Mouse (Mus musculus) neural tube, embryonic 11.5 days (tissue): Measurements from ENCODE around the gene Pdlim5. TPM values are rescaled to one million over a fixed set of nuclear protein-coding genes. Genes with fewer than 3 reads are reported as not detected.
"Not testable (repeated sequence)": the region's sequence is repeated elsewhere in the genome, so short reads cannot be mapped to it uniquely, and the experiment has no call there.

Experiments used
- ATAC-seq: fragments of 200-750 bp; cut with Nextera tagmentation; 2 replicates; pipeline ENCODE4 v1.8.0; 2017; ENCODE audit warnings: moderate number of reproducible peaks, mild to moderate bottlenecking, moderate TSS enrichment, moderate library complexity; ENCODE audit not compliant: insufficient read depth, low FRiP score, low TSS enrichment
- DNase-seq: peaks from one replicate; pipeline ENCODE4 v3.0.0-alpha.2; 2015; ENCODE audit warnings: low spot score
- H3K27ac ChIP-seq: fragments of 300-500 bp; sonication (generic); 2 replicates; pipeline ENCODE4 v1.5.1; 2014; ENCODE audit warnings: low read depth, mild to moderate bottlenecking, low read length
- H3K27me3 ChIP-seq: fragments of 300-500 bp; sonication (generic); 2 replicates; pipeline ENCODE4 v1.6.1; 2014; ENCODE audit warnings: mild to moderate bottlenecking, low read length, mixed read lengths; ENCODE audit not compliant: control insufficient read depth, insufficient read depth
- H3K36me3 ChIP-seq: fragments of 300-500 bp; sonication (generic); 2 replicates; pipeline ENCODE4 v1.6.1; 2014; ENCODE audit warnings: mild to moderate bottlenecking, low read length, moderate library complexity, mixed read lengths; ENCODE audit not compliant: control insufficient read depth, insufficient read depth
- H3K4me1 ChIP-seq: fragments of 300-500 bp; sonication (generic); 2 replicates; pipeline ENCODE4 v1.6.1; 2014; ENCODE audit warnings: low read length, mixed read lengths; ENCODE audit not compliant: control insufficient read depth, insufficient read depth
- H3K4me2 ChIP-seq: fragments of 300-500 bp; sonication (generic); 2 replicates; pipeline ENCODE4 v1.6.1; 2014; ENCODE audit warnings: low read depth, mild to moderate bottlenecking, moderate library complexity
- H3K4me3 ChIP-seq: fragments of 300-500 bp; sonication (generic); 2 replicates; pipeline ENCODE4 v1.5.1; 2014; ENCODE audit warnings: low read depth, low read length
- H3K9ac ChIP-seq: fragments of 300-500 bp; sonication (generic); 2 replicates; pipeline ENCODE4 v1.6.1; 2014; ENCODE audit warnings: mild to moderate bottlenecking, low read length
- H3K9me3 ChIP-seq: fragments of 300-500 bp; sonication (generic); 2 replicates; pipeline ENCODE4 v1.6.1; 2016; ENCODE audit warnings: low read length; ENCODE audit not compliant: control insufficient read depth
- whole genome bisulfite sequencing: fragments of 180-500 bp; shearing (Covaris S2); extraction: QIAGEN DNeasy Blood & Tissue Kit; methylation state at CpG from one replicate; pipeline ENCODE4 v1.1.7; 2014; 5-methylcytosine and 5-hydroxymethylcytosine counted together
- polyA plus RNA-seq: library from polyadenylated mRNA; unstranded; fragments of >200 nt; fragmentation: Nextera tagmentation; extraction: Ambion mirVana; gene quantifications from 2 replicates; pipeline ENCODE4 v1.2.1, GENCODE M21; 2014

Pdlim5 gene
- 20.8 and 25.2 TPM in 2 replicates for polyA plus RNA-seq

- no peaks in the 10 kb centered on the region for H3K4me1 ChIP-seq
- 0 out of 2 replicates have a peak within 1 kb of the TSS, but pooled peaks have one; percentile 27 for H3K27ac ChIP-seq
- peak within 1 kb of the TSS; percentile 74 for H3K4me2 ChIP-seq
- H3K27me3 ChIP-seq: no peaks in the 10 kb centered on the region
- peak within 1 kb of the TSS; percentile 79 for H3K4me3 ChIP-seq
- DNase-seq (peak; percentile 97), ATAC-seq (peak; percentile 99)
- peak within 1 kb of the TSS; percentile 73 for H3K9ac ChIP-seq
- H3K9me3 ChIP-seq: no peaks in the 10 kb centered on the region
- H3K36me3 ChIP-seq: no peaks in the 10 kb centered on the region
- WGBS: under 1% methylated on average over 42 of the region's 46 CpGs
These were observed at the start of gene Pdlim5 for GRCm38 (mm10) chr3:142395520-142396193. TSS of gene Pdlim5 (minus strand) at chr3:142395696.

GRCm38 (mm10) chr3:142443710-142444043 is 48.2 kb upstream of the Pdlim5 start:
- peaks cover 3% of the 10 kb centered on the region; the same call in 1 of the 2 replicates for H3K4me1 ChIP-seq
- no peak for DNase-seq
- WGBS: 36% methylated on average over 4 of the region's 4 CpGs
- H3K4me3 ChIP-seq: no peak overlapping the region
- no peak overlapping the region for H3K4me2 ChIP-seq
- H3K27me3 ChIP-seq: no peaks in the 10 kb centered on the region
- no peaks in the 10 kb centered on the region for H3K9me3 ChIP-seq
- no peak overlapping the region for H3K27ac ChIP-seq
- H3K9ac ChIP-seq: no peak overlapping the region
- H3K36me3 ChIP-seq: no peaks in the 10 kb centered on the region
- 0 out of 2 replicates have a peak, but pooled peaks have one; percentile 16 for ATAC-seq

- Histone ChIP-seq H3K9me3 (no peaks in the 10 kb centered on the region), H3K36me3 (no peaks in the 10 kb centered on the region), H3K4me2 (no peak overlapping the region), H3K4me3 (no peak overlapping the region), H3K9ac (no peak overlapping the region), H3K4me1 (peaks cover 3% of the 10 kb centered on the region; the same call in 1 of the 2 replicates), H3K27ac (no peak overlapping the region), H3K27me3 (no peaks in the 10 kb centered on the region)
- ATAC-seq (peak; percentile 61), DNase-seq (peak; percentile 77)
- 18% methylated on average over 12 of the region's 12 CpGs for WGBS
These were observed 47.7 kb upstream of the Pdlim5 start for GRCm38 (mm10) chr3:142443006-142443709.

- Histone ChIP-seq H3K9me3 (no peaks in the 10 kb centered on the region), H3K9ac (no peak overlapping the region), H3K4me2 (no peak overlapping the region), H3K27ac (no peak overlapping the region), H3K36me3 (no peaks in the 10 kb centered on the region), H3K4me1 (peaks cover 3% of the 10 kb centered on the region; the same call in 1 of the 2 replicates), H3K4me3 (no peak overlapping the region), H3K27me3 (no peaks in the 10 kb centered on the region)
- ATAC-seq: no peak
- no peak for DNase-seq
- WGBS: 86% methylated on average over 7 of the region's 7 CpGs
These were observed 46.7 kb upstream of the Pdlim5 start for GRCm38 (mm10) chr3:142442161-142442560.

GRCm38 (mm10) chr3:142441142-142441541 is 45.6 kb upstream of the Pdlim5 start:
- H3K4me2 ChIP-seq: no peak overlapping the region
- H3K9ac ChIP-seq: no peak overlapping the region
- no peaks in the 10 kb centered on the region for H3K9me3 ChIP-seq
- ATAC-seq: no peak
- H3K4me3 ChIP-seq: no peak overlapping the region
- H3K36me3 ChIP-seq: no peaks in the 10 kb centered on the region
- no peak for DNase-seq
- peaks cover 3% of the 10 kb centered on the region; the same call in 1 of the 2 replicates for H3K4me1 ChIP-seq
- 75% methylated on average over 5 of the region's 5 CpGs for WGBS
- H3K27ac ChIP-seq: no peak overlapping the region
- no peaks in the 10 kb centered on the region for H3K27me3 ChIP-seq

- Histone ChIP-seq H3K27ac (no peak overlapping the region), H3K9ac (no peak overlapping the region), H3K4me3 (no peak overlapping the region), H3K4me1 (peaks cover 3% of the 10 kb centered on the region; the same call in 1 of the 2 replicates), H3K9me3 (no peaks in the 10 kb centered on the region), H3K4me2 (no peak overlapping the region), H3K27me3 (no peaks in the 10 kb centered on the region), H3K36me3 (no peaks in the 10 kb centered on the region)
- ATAC-seq: no peak
- WGBS: 56% methylated on average over 4 of the region's 4 CpGs
- DNase-seq: no peak
These were observed 44.7 kb upstream of the Pdlim5 start for GRCm38 (mm10) chr3:142440191-142440590.

- no peak overlapping the region for H3K9ac ChIP-seq
- no peaks in the 10 kb centered on the region for H3K9me3 ChIP-seq
- WGBS: 29% methylated on average over 7 of the region's 7 CpGs
- H3K4me1 ChIP-seq: peaks cover 3% of the 10 kb centered on the region; the same call in 1 of the 2 replicates
- no peak for DNase-seq
- no peaks in the 10 kb centered on the region for H3K36me3 ChIP-seq
- no peak overlapping the region for H3K27ac ChIP-seq
- no peak for ATAC-seq
- H3K27me3 ChIP-seq: no peaks in the 10 kb centered on the region
- no peak overlapping the region for H3K4me3 ChIP-seq
- no peak overlapping the region for H3K4me2 ChIP-seq
These were observed 44.1 kb upstream of the Pdlim5 start for GRCm38 (mm10) chr3:142439591-142440093.

GRCm38 (mm10) chr3:142438630-142439029 is 43.1 kb upstream of the Pdlim5 start:
- not testable (repeated sequence) for H3K4me2 ChIP-seq, H3K27ac ChIP-seq, H3K36me3 ChIP-seq, H3K27me3 ChIP-seq, H3K4me3 ChIP-seq, H3K4me1 ChIP-seq, H3K9ac ChIP-seq, ATAC-seq, H3K9me3 ChIP-seq, DNase-seq
- WGBS: 93% methylated on average over 8 of the region's 8 CpGs
